Mouse (Mus musculus) frontal cortex, postnatal 36 days (tissue): ENCODE results near the gene Usp18.

ENCODE experiments used
- DNase-seq, 2 experiments: peaks; one replicate each; pipeline ENCODE4 v3.0.0; 2022; ENCODE audit warnings: low spot score in 2 of 2

Gene Usp18

GRCm38 (mm10) chr6:121303466-121304220, 57.9 kb downstream of the Usp18 start:
- no peak for DNase-seq

GRCm38 (mm10) chr6:121304630-121305029, 58.9 kb downstream of the Usp18 start:
- DNase-seq: no peak

GRCm38 (mm10) chr6:121305571-121305970, 59.9 kb downstream of the Usp18 start:
- no peak for DNase-seq

GRCm38 (mm10) chr6:121310984-121311383, 65.3 kb downstream of the Usp18 start:
- no peak for DNase-seq

- no peak for DNase-seq
Observed at GRCm38 (mm10) chr6:121319099-121319498, 73.4 kb downstream of the Usp18 start.
